Mouse (Mus musculus) retina, adult 2 months (tissue): ENCODE results near the gene Srrt.

Experiments used
- DNase-seq: peaks from one replicate; pipeline ENCODE4 v3.0.0-alpha.2; 2012; ENCODE audit warnings: low read depth, low spot score

Srrt gene

GRCm38 (mm10) chr5:137338256-137338655 lies 30.8 kb upstream of the Srrt start:
- peak; percentile 85 for DNase-seq

GRCm38 (mm10) chr5:137337190-137337589 lies 29.7 kb upstream of the Srrt start:
- no peak for DNase-seq

GRCm38 (mm10) chr5:137335066-137335465 lies 27.6 kb upstream of the Srrt start:
- no peak for DNase-seq

- no peak for DNase-seq
Observed at GRCm38 (mm10) chr5:137334317-137334716, 26.8 kb upstream of the Srrt start.

- peak; percentile 76 for DNase-seq
Observed at GRCm38 (mm10) chr5:137333512-137334174, 26.2 kb upstream of the Srrt start, which contains the start of gene Slc12a9. Slc12a9 (minus strand) TSS chr5:137333597.

- no peak for DNase-seq
Observed at GRCm38 (mm10) chr5:137332857-137333511, 25.5 kb upstream of the Srrt start.

GRCm38 (mm10) chr5:137330910-137331309 lies 23.4 kb upstream of the Srrt start:
- no peak for DNase-seq

- DNase-seq, result no peak
Observed at GRCm38 (mm10) chr5:137320996-137321395, 13.5 kb upstream of the Srrt start.

GRCm38 (mm10) chr5:137318570-137318969 lies 11.1 kb upstream of the Srrt start:
- no peak for DNase-seq

- no peak for DNase-seq
Observed at GRCm38 (mm10) chr5:137317361-137317760, 9.9 kb upstream of the Srrt start.

GRCm38 (mm10) chr5:137315084-137315903 lies 7.8 kb upstream of the Srrt start:
- DNase-seq, result no peak

- no peak for DNase-seq
Observed at GRCm38 (mm10) chr5:137314193-137315083, 7.0 kb upstream of the Srrt start, which contains the start of gene Trip6. Trip6 (minus strand) TSS chr5:137314404.

- no peak for DNase-seq
Observed at GRCm38 (mm10) chr5:137313466-137314192, 6.2 kb upstream of the Srrt start.

GRCm38 (mm10) chr5:137308356-137308755 lies 882 bp upstream of the Srrt start:
- no peak for DNase-seq

- DNase-seq, result no peak
Observed at GRCm38 (mm10) chr5:137306439-137307005, 952 bp downstream of the Srrt start.

GRCm38 (mm10) chr5:137305822-137306221 lies 1.7 kb downstream of the Srrt start:
- no peak for DNase-seq

- no peak for DNase-seq
Observed at GRCm38 (mm10) chr5:137304816-137305215, 2.7 kb downstream of the Srrt start.

GRCm38 (mm10) chr5:137304165-137304564 lies 3.3 kb downstream of the Srrt start:
- no peak for DNase-seq

GRCm38 (mm10) chr5:137303609-137304008 lies 3.9 kb downstream of the Srrt start:
- DNase-seq, result no peak

- no peak for DNase-seq
Observed at GRCm38 (mm10) chr5:137301253-137301652, 6.2 kb downstream of the Srrt start.
